Mouse (Mus musculus) hindbrain, postnatal 0 days (tissue): ENCODE results near the gene H2-DMb2. TPM values are rescaled to one million over a fixed set of nuclear protein-coding genes. Genes with fewer than 3 reads are reported as not detected.

Experiments
- ATAC-seq: fragments of 200-750 bp; cut with Nextera tagmentation; 2 replicates; pipeline ENCODE4 v1.8.0; 2017; ENCODE audit warnings: mild to moderate bottlenecking, moderate TSS enrichment, moderate library complexity
- DNase-seq: peaks from one replicate; pipeline ENCODE4 v3.0.0-alpha.2; 2015; ENCODE audit warnings: low spot score
- H3K27ac ChIP-seq: fragments of 300-500 bp; sonication (generic); 2 replicates; pipeline ENCODE4 v1.5.1; 2014; ENCODE audit warnings: mild to moderate bottlenecking
- H3K27me3 ChIP-seq: fragments of 300-500 bp; sonication (generic); 2 replicates; pipeline ENCODE4 v1.6.1; 2014; ENCODE audit warnings: low read length, mixed read lengths; ENCODE audit not compliant: insufficient read depth
- H3K36me3 ChIP-seq: fragments of 300-500 bp; sonication (generic); 2 replicates; pipeline ENCODE4 v1.6.1; 2014; ENCODE audit warnings: low read length, mixed read lengths; ENCODE audit not compliant: insufficient read depth
- H3K4me1 ChIP-seq: fragments of 300-500 bp; sonication (generic); 2 replicates; pipeline ENCODE4 v1.6.1; 2014; ENCODE audit warnings: antibody characterized with exemption, low read length, mixed read lengths; ENCODE audit not compliant: insufficient read depth
- H3K4me2 ChIP-seq: fragments of 300-500 bp; sonication (generic); 2 replicates; pipeline ENCODE4 v1.6.1; 2014; ENCODE audit warnings: low read depth, mild to moderate bottlenecking, low read length, moderate library complexity, mixed read lengths
- H3K4me3 ChIP-seq: fragments of 300-500 bp; sonication (generic); 2 replicates; pipeline ENCODE4 v1.5.1; 2014; ENCODE audit warnings: low read length
- H3K9ac ChIP-seq: fragments of 300-500 bp; sonication (generic); replicated peaks from 2 replicates; pipeline ENCODE4 v1.6.1; 2014; ENCODE audit warnings: mild to moderate bottlenecking, low read length, moderate library complexity, mixed read lengths
- H3K9me3 ChIP-seq: fragments of 300-500 bp; sonication (generic); 2 replicates; pipeline ENCODE4 v1.6.1; 2016; ENCODE audit warnings: low read length, mixed read lengths
- CTCF ChIP-seq: IDR thresholded peaks from 2 replicates; pipeline ENCODE4 v1.5.1; 2016; ENCODE audit warnings: antibody characterized with exemption, control low read depth, low read depth
- WGBS: fragments of 180-500 bp; shearing (Covaris S2); extraction: QIAGEN DNeasy Blood & Tissue Kit; methylation state at CpG from one replicate; pipeline ENCODE4 v1.1.7; 2014; 5-methylcytosine and 5-hydroxymethylcytosine counted together
- polyA plus RNA-seq: library from polyadenylated mRNA; unstranded; fragments of >200 nt; fragmentation: Nextera tagmentation; extraction: Ambion mirVana; gene quantifications from 2 replicates; pipeline ENCODE4 v1.2.1, GENCODE M21; 2015
- total RNA-seq: library from RNA; depleted of rRNA; stranded (reverse); fragments of >200 nt; gene quantifications from 2 replicates; pipeline ENCODE4 v1.2.3, GENCODE M21; 2014

The H2-DMb2 gene
- total and polyA plus RNA-seq, 2 experiments from 2014 or later, result 0.16 to 0.58 TPM

DNA sequence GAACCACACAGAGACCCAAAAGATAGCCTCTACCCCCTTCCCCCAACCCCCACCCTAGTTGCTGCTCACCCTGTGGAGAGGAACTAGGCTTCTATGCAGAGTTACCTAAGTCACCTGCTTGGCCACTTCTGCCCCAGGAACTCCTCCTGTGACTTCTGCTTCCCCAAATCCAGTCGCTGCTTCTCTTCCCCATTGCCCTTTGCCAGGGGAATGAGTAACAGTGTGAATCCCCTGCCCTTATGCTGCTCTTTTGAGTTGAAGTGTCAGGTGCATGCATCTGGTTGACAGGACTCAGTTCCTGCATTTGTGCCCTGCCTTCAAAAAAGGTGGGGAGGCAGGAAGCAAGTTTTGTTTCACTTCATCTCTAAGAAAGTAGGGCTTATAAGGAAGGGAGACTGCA, 31.0 kb downstream of the H2-DMb2 start:
- WGBS, result 78% methylated on average over 1 of the region's 1 CpGs
- ATAC-seq (no peak), DNase-seq (no peak)
- 0 out of 2 replicates have a peak, but pooled peaks cover 5% of the 10 kb centered on the region for H3K9me3 ChIP-seq
- H3K9ac ChIP-seq, result no peak overlapping the region
- H3K4me1 ChIP-seq, result no peaks in the 10 kb centered on the region
- H3K27ac ChIP-seq, result no peak overlapping the region
- H3K4me3 ChIP-seq, result no peak overlapping the region
- no peak overlapping the region for H3K4me2 ChIP-seq
- no peaks in the 10 kb centered on the region for H3K27me3 ChIP-seq
- no peak for TF ChIP-seq CTCF
- H3K36me3 ChIP-seq, result no peaks in the 10 kb centered on the region

DNA sequence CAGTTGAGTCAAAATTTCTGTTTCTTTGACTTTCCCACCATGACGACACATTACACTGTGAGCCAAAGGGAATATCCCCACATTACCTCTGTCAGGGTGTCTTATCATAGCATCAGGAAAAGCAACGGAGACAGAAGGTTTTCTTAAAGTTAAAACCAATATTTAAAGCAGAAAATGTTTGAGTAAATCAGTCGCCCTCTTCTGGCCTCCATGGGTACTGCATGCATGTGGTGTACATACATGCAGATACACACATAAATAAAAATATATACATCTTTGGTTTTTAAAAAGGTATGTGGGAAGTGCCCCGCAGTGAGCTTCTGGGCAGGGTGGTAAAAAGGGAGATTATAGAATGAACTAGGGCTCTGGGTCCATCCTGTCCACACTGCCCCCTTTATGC, 34.1 kb downstream of the H2-DMb2 start:
- Histone ChIP-seq H3K27me3 (no peaks in the 10 kb centered on the region), H3K4me1 (no peaks in the 10 kb centered on the region), H3K9me3 (0 out of 2 replicates have a peak, but pooled peaks cover 5% of the 10 kb centered on the region), H3K4me3 (no peak overlapping the region), H3K27ac (no peak overlapping the region), H3K9ac (no peak overlapping the region), H3K4me2 (no peak overlapping the region), H3K36me3 (no peaks in the 10 kb centered on the region)
- DNase-seq, result no peak
- peak; percentile 26; the same call in 1 of the 2 replicates for TF ChIP-seq CTCF
- no peak for ATAC-seq
- 73% methylated on average over 4 of the region's 4 CpGs for WGBS

DNA sequence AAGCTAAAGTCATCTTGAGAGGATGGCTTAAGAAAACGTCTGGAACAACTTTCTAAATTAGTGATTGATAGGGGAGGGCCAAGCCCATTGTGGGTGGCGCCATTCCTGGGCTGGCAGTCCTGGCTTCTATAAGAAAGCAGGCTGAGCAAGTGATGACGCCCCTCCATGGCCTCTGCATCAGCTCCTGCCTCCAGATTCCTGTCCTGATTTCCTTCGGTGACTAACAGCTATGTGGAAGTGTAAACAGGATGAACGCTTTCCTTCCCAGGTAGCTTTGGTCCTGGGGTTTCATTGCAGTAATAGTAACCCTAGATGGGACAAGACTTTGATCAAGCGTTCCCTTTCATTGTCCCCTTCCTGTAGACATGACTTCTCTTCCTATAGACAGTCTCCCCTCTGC, 35.9 kb downstream of the H2-DMb2 start:
- H3K4me3 ChIP-seq, result no peak overlapping the region
- no peak overlapping the region for H3K9ac ChIP-seq
- 69% methylated on average over 6 of the region's 6 CpGs for WGBS
- no peaks in the 10 kb centered on the region for H3K4me1 ChIP-seq
- ATAC-seq (no peak), DNase-seq (no peak)
- H3K36me3 ChIP-seq, result no peaks in the 10 kb centered on the region
- no peak overlapping the region for H3K4me2 ChIP-seq
- no peaks in the 10 kb centered on the region for H3K27me3 ChIP-seq
- TF ChIP-seq CTCF, result no peak
- 0 out of 2 replicates have a peak, but pooled peaks cover 2% of the 10 kb centered on the region for H3K9me3 ChIP-seq
- H3K27ac ChIP-seq, result no peak overlapping the region

DNA sequence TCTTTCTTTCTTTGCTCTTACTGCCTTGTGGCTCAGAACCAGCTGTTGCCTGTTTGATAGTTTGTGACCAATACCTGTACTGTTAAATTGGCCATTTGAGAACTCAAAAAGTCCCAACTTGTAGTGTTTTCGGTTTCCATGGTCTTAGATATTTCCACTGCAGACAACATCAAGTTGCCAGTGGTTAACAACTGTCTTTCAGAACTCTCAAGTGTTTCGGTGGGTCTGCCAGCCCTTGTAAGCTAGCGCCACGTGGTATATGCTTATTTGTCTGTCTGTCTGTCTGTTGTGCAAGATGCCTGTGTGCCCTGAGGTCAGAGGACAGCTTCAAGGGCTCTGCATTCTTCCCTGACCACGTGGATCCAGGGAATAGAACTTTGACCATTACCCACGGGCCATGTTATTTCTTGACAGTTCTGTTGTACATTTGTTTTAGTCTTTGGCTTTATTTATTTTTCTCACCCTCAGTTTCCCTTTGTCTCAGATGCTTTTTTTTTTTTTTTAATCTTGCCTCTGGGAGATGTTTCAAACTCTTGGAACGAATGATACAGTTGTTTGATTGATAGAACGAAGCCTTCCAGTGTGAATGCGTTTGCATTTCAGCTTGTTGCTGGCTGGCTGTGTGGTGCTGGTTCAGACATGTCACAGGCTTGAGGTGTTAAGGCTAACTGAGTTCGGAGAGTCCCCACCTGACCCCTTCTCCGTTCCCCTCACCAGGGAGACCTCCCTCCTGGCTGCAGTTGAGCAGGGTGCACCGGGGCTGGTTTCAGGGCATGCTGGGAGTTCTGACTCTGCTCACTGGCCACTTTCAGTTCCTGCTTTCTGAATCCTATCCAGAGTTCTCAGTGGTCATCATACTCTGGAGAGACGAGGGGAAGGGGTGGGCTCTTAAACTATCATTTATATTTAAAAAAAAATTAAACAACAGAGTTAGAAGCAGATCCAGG, 37.1 kb downstream of the H2-DMb2 start:
- DNase-seq, result no peak
- Histone ChIP-seq H3K9ac (no peak overlapping the region), H3K27ac (no peak overlapping the region), H3K4me2 (no peak overlapping the region), H3K36me3 (no peaks in the 10 kb centered on the region), H3K27me3 (no peaks in the 10 kb centered on the region), H3K4me3 (no peak overlapping the region), H3K4me1 (no peaks in the 10 kb centered on the region), H3K9me3 (0 out of 2 replicates have a peak, but pooled peaks cover 2% of the 10 kb centered on the region)
- no peak for ATAC-seq
- no peak for TF ChIP-seq CTCF
- WGBS, result 70% methylated on average over 13 of the region's 13 CpGs

DNA sequence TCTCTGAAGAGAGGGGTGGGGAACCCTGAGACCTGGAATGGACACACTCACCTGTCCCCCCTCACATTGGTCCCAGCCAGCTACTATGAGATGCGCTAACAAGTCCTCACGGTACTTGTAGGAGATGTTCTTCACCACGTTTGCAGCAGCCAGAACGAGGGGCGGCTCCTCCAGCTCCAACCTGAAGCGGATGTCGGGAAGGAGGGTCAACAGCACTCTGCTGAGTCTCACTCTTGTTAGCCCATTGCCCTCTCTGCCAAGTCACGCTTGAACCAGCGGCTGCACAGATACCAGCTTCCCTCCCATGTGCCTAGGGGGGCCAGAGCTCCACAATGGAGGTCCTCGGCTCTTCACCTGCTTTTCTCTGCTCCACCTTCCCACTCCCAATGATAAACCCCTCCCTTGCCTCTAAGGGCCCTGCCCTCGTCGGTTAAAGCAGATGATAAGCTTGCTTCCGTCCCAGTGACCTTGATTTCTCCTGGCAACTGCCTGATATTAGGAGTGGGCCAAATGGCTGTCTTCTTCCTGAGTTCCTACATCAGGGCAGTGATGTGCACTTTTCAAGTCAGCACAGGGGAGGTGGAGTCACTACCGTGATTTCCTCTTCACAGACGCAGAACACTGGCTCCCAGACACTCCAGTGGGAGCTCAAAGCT, 40.6 kb downstream of the H2-DMb2 start:
- peaks cover 12% of the 10 kb centered on the region; the same call in 1 of the 2 replicates for H3K27me3 ChIP-seq
- H3K4me2 ChIP-seq, result no peak overlapping the region
- WGBS, result 78% methylated on average over 15 of the region's 15 CpGs
- H3K9me3 ChIP-seq, result no peaks in the 10 kb centered on the region
- DNase-seq, result no peak
- H3K9ac ChIP-seq, result no peak overlapping the region
- no peaks in the 10 kb centered on the region for H3K4me1 ChIP-seq
- no peaks in the 10 kb centered on the region for H3K36me3 ChIP-seq
- no peak for TF ChIP-seq CTCF
- H3K27ac ChIP-seq, result no peak overlapping the region
- no peak overlapping the region for H3K4me3 ChIP-seq
- ATAC-seq, result no peak

DNA sequence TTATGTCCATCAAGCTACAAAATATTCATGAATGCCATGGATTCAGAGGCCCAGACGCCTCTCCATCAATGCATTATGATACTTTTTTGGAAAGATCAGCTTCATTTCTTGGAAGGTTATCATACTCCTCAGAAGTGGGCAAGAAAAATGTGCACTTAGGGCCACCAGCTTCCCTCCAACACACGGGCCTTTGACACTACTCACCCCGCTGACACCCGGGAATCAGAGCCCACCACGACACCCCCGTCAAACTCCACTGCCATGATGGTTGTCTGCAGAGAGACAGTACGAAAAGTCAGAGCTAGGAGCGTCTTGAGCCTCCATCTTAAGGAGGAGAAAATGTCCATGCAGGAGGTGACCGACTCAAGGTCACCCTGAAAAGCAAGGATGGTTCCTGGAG, 42.4 kb downstream of the H2-DMb2 start:
- H3K27me3 ChIP-seq, result peaks cover 18% of the 10 kb centered on the region
- no peaks in the 10 kb centered on the region for H3K36me3 ChIP-seq

More for the DNA sequence above, 42.4 kb downstream of the H2-DMb2 start:
- Histone ChIP-seq H3K4me3 (no peak overlapping the region), H3K4me2 (no peak overlapping the region), H3K27ac (no peak overlapping the region), H3K4me1 (no peaks in the 10 kb centered on the region), H3K9ac (no peak overlapping the region), H3K9me3 (no peaks in the 10 kb centered on the region)
- no peak for TF ChIP-seq CTCF
- no peak for DNase-seq
- ATAC-seq, result no peak
- 88% methylated on average over 9 of the region's 9 CpGs for WGBS
